Mouse (Mus musculus) hindbrain, embryonic 13.5 days (tissue): ENCODE data around the gene Lep. TPM values are rescaled to one million over a fixed set of nuclear protein-coding genes. Genes with fewer than 3 reads are reported as not detected.

ENCODE experiments used
- ATAC-seq: fragments of 200-750 bp; cut with Nextera tagmentation; 2 replicates; pipeline ENCODE4 v1.8.0; 2017; ENCODE audit warnings: moderate TSS enrichment; ENCODE audit not compliant: low FRiP score
- H3K27ac ChIP-seq: fragments of 300-500 bp; sonication (generic); 2 replicates; pipeline ENCODE4 v1.5.1; 2015; ENCODE audit warnings: inconsistent platforms, mild to moderate bottlenecking, moderate library complexity
- H3K27me3 ChIP-seq: fragments of 300-500 bp; sonication (generic); 2 replicates; pipeline ENCODE4 v1.6.1; 2015; ENCODE audit warnings: mild to moderate bottlenecking, inconsistent platforms
- H3K36me3 ChIP-seq: fragments of 300-500 bp; sonication (generic); 2 replicates; pipeline ENCODE4 v1.6.1; 2015; ENCODE audit warnings: mild to moderate bottlenecking, inconsistent platforms
- H3K4me1 ChIP-seq: fragments of 300-500 bp; sonication (generic); replicated peaks from 2 replicates; pipeline ENCODE4 v1.6.1; 2015; ENCODE audit warnings: inconsistent platforms
- H3K4me2 ChIP-seq: fragments of 300-500 bp; sonication (generic); 2 replicates; pipeline ENCODE4 v1.6.1; 2015; ENCODE audit warnings: inconsistent platforms, mild to moderate bottlenecking, moderate library complexity
- H3K4me3 ChIP-seq: fragments of 300-500 bp; sonication (generic); 2 replicates; pipeline ENCODE4 v1.5.1; 2015; ENCODE audit warnings: mild to moderate bottlenecking, inconsistent platforms
- H3K9ac ChIP-seq: fragments of 300-500 bp; sonication (generic); 2 replicates; pipeline ENCODE4 v1.6.1; 2015; ENCODE audit warnings: mild to moderate bottlenecking, inconsistent platforms
- H3K9me3 ChIP-seq: fragments of 300-500 bp; sonication (generic); 2 replicates; pipeline ENCODE4 v1.6.1; 2016; ENCODE audit warnings: inconsistent platforms
- WGBS: fragments of 180-500 bp; shearing (Covaris S2); methylation state at CpG from one replicate; pipeline ENCODE4 v1.1.7; 2015; 5-methylcytosine and 5-hydroxymethylcytosine counted together
- polyA plus RNA-seq: library from polyadenylated mRNA; unstranded; fragments of >200 nt; fragmentation: Nextera tagmentation; extraction: Ambion mirVana; gene quantifications from 2 replicates; pipeline ENCODE4 v1.2.1, GENCODE M21; 2015

Gene Lep
- polyA plus RNA-seq, 1 experiment from 2014 or later, result not detected

DNA sequence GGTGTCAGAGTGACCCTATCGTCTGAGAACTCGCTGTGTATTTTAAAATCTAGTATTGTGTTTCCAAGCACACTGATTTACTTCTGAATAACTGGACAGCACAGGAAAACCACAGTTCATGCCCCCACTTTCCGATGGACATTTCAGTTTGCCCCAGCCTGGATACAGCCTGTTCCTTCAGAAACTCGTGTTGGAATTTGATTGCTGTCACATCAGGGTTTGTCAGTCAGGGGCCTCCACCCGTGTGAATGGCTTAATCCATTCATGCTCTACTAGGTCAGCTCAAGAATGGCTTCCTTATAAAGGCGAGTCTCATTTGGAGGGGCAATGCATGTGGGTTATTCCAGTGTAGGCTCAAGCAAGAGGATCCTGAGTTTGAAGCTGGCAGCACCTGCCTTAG is 33.3 kb upstream of the Lep start:
- Histone ChIP-seq H3K4me2 (no peak overlapping the region), H3K27me3 (peaks cover 28% of the 10 kb centered on the region), H3K36me3 (no peaks in the 10 kb centered on the region), H3K9me3 (0 out of 2 replicates have a peak, but pooled peaks cover 3% of the 10 kb centered on the region), H3K4me1 (peaks cover 24% of the 10 kb centered on the region), H3K9ac (no peak overlapping the region), H3K4me3 (no peak overlapping the region), H3K27ac (no peak overlapping the region)
- ATAC-seq, result no peak
- WGBS, result 38% methylated on average over 6 of the region's 6 CpGs

DNA sequence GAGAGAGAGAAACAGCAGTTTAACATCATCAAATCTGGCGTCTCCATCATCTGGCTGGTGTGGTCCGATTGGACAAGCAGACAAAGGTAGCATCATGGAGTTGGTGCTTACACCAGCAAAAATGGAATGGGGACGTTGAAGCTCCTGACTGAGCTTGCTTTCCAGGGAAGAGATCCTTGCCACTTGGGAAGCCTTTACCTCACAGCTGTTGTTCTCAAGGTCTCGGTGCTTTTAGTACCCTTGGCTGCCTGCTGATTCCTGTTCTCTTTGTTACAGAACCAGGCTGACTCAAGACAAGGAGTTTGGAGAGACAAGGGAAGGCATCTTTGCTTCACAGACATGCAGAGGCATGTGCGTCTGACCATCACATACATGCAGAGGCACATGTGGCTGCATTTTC is 31.9 kb upstream of the Lep start:
- ATAC-seq, result no peak
- no peak overlapping the region for H3K4me3 ChIP-seq
- no peak overlapping the region for H3K27ac ChIP-seq
- 0 out of 2 replicates have a peak, but pooled peaks cover 3% of the 10 kb centered on the region for H3K9me3 ChIP-seq
- 63% methylated on average over 5 of the region's 5 CpGs for WGBS
- H3K9ac ChIP-seq, result no peak overlapping the region
- H3K4me1 ChIP-seq, result peaks cover 29% of the 10 kb centered on the region
- H3K27me3 ChIP-seq, result peaks cover 16% of the 10 kb centered on the region
- H3K4me2 ChIP-seq, result no peak overlapping the region
- no peaks in the 10 kb centered on the region for H3K36me3 ChIP-seq

DNA sequence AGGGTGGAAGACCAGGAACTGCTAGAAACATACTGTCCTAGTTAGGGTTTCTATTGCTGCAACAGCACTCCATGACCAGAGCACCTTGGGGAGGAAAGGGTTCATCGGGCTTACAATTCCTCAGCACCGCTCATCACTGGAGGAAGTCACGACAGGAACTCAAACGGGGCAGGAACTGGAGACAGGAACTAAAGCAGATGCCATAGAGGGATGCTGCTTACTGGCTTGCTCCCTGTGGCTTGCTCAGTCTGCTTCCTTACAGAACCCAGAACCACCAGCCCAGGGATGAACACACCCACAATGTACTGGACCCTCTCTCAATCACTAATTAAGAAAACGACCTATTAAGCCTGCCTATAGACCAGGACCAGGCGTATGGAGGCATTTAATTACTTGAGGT is 30.5 kb upstream of the Lep start:
- H3K36me3 ChIP-seq, result no peaks in the 10 kb centered on the region
- 0 out of 2 replicates have a peak, but pooled peaks cover 3% of the 10 kb centered on the region for H3K9me3 ChIP-seq
- no peak overlapping the region for H3K9ac ChIP-seq
- 84% methylated on average over 6 of the region's 6 CpGs for WGBS
- no peak overlapping the region for H3K4me2 ChIP-seq
- ATAC-seq, result no peak
- peaks cover 33% of the 10 kb centered on the region for H3K4me1 ChIP-seq
- H3K27ac ChIP-seq, result no peak overlapping the region
- H3K4me3 ChIP-seq, result no peak overlapping the region
- peaks cover 15% of the 10 kb centered on the region for H3K27me3 ChIP-seq

DNA sequence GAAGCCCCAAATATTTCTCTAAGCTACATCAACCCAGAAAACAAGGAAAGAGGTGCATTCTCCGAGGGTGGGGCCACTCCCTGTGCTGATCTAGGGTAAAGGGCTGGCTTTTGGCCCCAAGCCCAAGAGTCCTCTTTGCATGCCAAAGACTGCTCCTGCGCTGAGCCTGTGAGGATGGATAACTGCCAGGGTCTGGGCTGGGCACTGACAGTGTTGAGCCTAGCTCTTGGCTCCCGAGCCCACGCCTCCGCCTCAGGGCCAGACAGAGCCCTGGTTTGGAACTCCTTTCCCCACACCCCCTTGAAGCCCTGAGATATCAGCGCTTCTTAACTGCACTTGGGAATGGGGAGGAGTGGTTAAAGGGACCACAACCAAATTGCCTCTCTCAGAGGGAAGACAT is 28.8 kb upstream of the Lep start:
- no peaks in the 10 kb centered on the region for H3K36me3 ChIP-seq
- ATAC-seq, result peak; percentile 61; the same call in 1 of the 2 replicates
- no peak overlapping the region for H3K4me2 ChIP-seq
- no peaks in the 10 kb centered on the region for H3K27me3 ChIP-seq
- no peak overlapping the region for H3K27ac ChIP-seq
- no peak overlapping the region for H3K4me3 ChIP-seq
- H3K9ac ChIP-seq, result no peak overlapping the region
- 72% methylated on average over 6 of the region's 6 CpGs for WGBS
- 0 out of 2 replicates have a peak, but pooled peaks cover 3% of the 10 kb centered on the region for H3K9me3 ChIP-seq
- H3K4me1 ChIP-seq, result peaks cover 31% of the 10 kb centered on the region

DNA sequence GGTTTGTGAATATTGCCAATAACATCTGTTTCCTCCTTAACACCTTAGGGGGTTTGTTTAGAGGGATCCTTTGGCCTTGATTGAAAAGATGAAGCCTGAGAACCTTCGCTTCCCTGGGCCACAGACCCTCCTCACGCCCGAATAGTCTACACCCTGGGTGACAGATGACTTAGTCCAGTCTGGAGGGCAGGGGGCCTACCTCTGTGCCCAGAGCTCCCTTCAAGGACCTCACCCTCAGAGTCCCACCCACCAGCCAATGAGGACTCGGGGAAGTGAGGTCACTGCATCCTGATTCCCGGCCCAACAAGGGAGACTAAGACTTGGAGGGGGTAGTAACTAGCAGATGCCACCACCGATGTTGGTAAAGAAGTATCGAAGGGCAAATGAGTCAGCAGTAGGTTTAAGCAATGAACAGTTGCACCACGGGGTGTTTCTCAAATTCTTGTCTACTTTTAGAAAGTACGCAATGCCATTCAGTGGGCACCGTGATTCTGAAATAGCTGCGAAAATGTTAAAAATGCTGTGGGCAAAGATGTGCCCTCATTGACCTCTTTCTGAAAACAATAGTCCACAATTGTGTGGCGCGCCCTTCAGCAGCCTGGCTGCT is 28.2 kb upstream of the Lep start:
- H3K27ac ChIP-seq, result no peak overlapping the region
- H3K9ac ChIP-seq, result no peak overlapping the region
- H3K4me2 ChIP-seq, result no peak overlapping the region
- H3K27me3 ChIP-seq, result no peaks in the 10 kb centered on the region
- H3K9me3 ChIP-seq, result 0 out of 2 replicates have a peak, but pooled peaks cover 3% of the 10 kb centered on the region
- H3K4me3 ChIP-seq, result no peak overlapping the region
- 89% methylated on average over 13 of the region's 13 CpGs for whole genome bisulfite sequencing
- ATAC-seq, result no peak
- peaks cover 26% of the 10 kb centered on the region for H3K4me1 ChIP-seq
- H3K36me3 ChIP-seq, result no peaks in the 10 kb centered on the region

DNA sequence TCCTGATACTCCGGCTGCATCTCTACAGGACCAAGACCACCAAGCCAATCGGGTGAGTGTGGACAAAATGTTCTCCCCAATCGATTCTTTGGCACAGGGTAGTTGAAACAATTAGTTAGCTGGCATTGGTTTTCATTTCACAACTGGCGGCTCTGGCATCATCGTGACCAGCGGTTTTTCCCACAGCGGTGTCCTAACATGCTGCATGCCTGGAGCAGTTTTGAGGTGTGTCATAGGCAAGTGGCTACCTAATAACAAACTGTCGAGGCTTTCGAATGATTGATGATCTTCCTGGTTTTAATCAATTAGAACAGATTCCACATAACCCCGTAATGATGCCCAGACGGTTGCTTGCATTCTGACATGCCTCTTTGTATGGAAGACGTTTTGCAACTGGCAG is 27.6 kb upstream of the Lep start:
- Histone ChIP-seq H3K27me3 (no peaks in the 10 kb centered on the region), H3K36me3 (no peaks in the 10 kb centered on the region), H3K9me3 (0 out of 2 replicates have a peak, but pooled peaks cover 3% of the 10 kb centered on the region), H3K4me1 (peaks cover 23% of the 10 kb centered on the region), H3K4me3 (no peak overlapping the region), H3K9ac (no peak overlapping the region), H3K27ac (peak overlapping the region; percentile 53), H3K4me2 (no peak overlapping the region)
- ATAC-seq, result no peak
- WGBS, result 76% methylated on average over 12 of the region's 12 CpGs

GRCm38 (mm10) chr6:29033981-29034646 is 25.9 kb upstream of the Lep start:
- Histone ChIP-seq H3K9me3 (0 out of 2 replicates have a peak, but pooled peaks cover 3% of the 10 kb centered on the region), H3K4me3 (no peak overlapping the region), H3K27ac (peak overlapping the region; percentile 30; the same call in 1 of the 2 replicates), H3K4me1 (peaks cover 23% of the 10 kb centered on the region), H3K27me3 (no peaks in the 10 kb centered on the region), H3K4me2 (no peak overlapping the region), H3K9ac (no peak overlapping the region), H3K36me3 (no peaks in the 10 kb centered on the region)
- ATAC-seq, result no peak
- 59% methylated on average over 7 of the region's 7 CpGs for WGBS

DNA sequence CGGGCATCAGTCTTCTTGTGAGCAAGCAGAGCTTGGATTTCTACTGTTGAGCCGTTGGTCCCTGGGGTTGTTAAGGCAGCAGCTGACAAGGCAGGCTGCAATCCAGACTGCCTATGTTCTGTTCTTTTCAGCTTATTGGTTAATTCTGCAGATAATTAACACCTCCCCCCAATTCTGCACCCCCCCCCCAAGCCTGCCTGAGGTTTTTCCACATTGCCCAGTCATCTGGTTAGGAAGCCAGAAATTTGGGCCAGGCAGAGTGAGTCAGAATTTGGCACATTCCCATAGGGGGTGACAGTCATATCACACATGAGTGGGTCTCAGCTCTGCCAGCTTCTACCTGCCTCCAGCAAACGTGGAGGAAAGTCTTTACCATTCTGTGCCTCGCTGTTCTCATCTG is 23.3 kb upstream of the Lep start:
- Histone ChIP-seq H3K4me3 (no peak overlapping the region), H3K9me3 (no peaks in the 10 kb centered on the region), H3K9ac (no peak overlapping the region), H3K4me1 (peaks cover 17% of the 10 kb centered on the region), H3K4me2 (no peak overlapping the region), H3K27ac (no peak overlapping the region), H3K36me3 (no peaks in the 10 kb centered on the region), H3K27me3 (no peaks in the 10 kb centered on the region)
- ATAC-seq, result no peak
- 56% methylated on average over 4 of the region's 4 CpGs for WGBS

GRCm38 (mm10) chr6:29040266-29040665 is 19.8 kb upstream of the Lep start:
- no peak overlapping the region for H3K9ac ChIP-seq
- 92% methylated on average over 2 of the region's 2 CpGs for WGBS
- H3K4me3 ChIP-seq, result no peak overlapping the region
- ATAC-seq, result no peak
- no peak overlapping the region for H3K4me2 ChIP-seq
- H3K27me3 ChIP-seq, result no peaks in the 10 kb centered on the region
- H3K36me3 ChIP-seq, result no peaks in the 10 kb centered on the region
- H3K9me3 ChIP-seq, result no peaks in the 10 kb centered on the region
- H3K27ac ChIP-seq, result no peak overlapping the region
- no peaks in the 10 kb centered on the region for H3K4me1 ChIP-seq

- Histone ChIP-seq H3K27me3 (no peaks in the 10 kb centered on the region), H3K36me3 (no peaks in the 10 kb centered on the region), H3K4me2 (no peak overlapping the region), H3K4me3 (no peak overlapping the region), H3K27ac (no peak overlapping the region), H3K4me1 (peaks cover 4% of the 10 kb centered on the region; the same call in 1 of the 2 replicates), H3K9me3 (no peaks in the 10 kb centered on the region), H3K9ac (no peak overlapping the region)
- ATAC-seq, result no peak
Measured at GRCm38 (mm10) chr6:29044029-29044428, 16.0 kb upstream of the Lep start.

- WGBS, result 54% methylated on average over 5 of the region's 5 CpGs
- Histone ChIP-seq H3K9me3 (no peaks in the 10 kb centered on the region), H3K4me2 (no peak overlapping the region), H3K4me3 (no peak overlapping the region), H3K27me3 (no peaks in the 10 kb centered on the region), H3K27ac (no peak overlapping the region), H3K36me3 (no peaks in the 10 kb centered on the region), H3K4me1 (peaks cover 32% of the 10 kb centered on the region), H3K9ac (no peak overlapping the region)
- no peak for ATAC-seq
Measured at GRCm38 (mm10) chr6:29049926-29050325, 10.1 kb upstream of the Lep start.

GRCm38 (mm10) chr6:29052188-29052587 is 7.8 kb upstream of the Lep start:
- 52% methylated on average over 9 of the region's 9 CpGs for WGBS
- H3K4me2 ChIP-seq, result no peak overlapping the region
- H3K27ac ChIP-seq, result no peak overlapping the region
- H3K36me3 ChIP-seq, result no peaks in the 10 kb centered on the region
- no peak overlapping the region for H3K4me3 ChIP-seq
- peak; percentile 57; the same call in 1 of the 2 replicates for ATAC-seq
- no peak overlapping the region for H3K9ac ChIP-seq
- H3K4me1 ChIP-seq, result peaks cover 32% of the 10 kb centered on the region
- no peaks in the 10 kb centered on the region for H3K9me3 ChIP-seq
- no peaks in the 10 kb centered on the region for H3K27me3 ChIP-seq

DNA sequence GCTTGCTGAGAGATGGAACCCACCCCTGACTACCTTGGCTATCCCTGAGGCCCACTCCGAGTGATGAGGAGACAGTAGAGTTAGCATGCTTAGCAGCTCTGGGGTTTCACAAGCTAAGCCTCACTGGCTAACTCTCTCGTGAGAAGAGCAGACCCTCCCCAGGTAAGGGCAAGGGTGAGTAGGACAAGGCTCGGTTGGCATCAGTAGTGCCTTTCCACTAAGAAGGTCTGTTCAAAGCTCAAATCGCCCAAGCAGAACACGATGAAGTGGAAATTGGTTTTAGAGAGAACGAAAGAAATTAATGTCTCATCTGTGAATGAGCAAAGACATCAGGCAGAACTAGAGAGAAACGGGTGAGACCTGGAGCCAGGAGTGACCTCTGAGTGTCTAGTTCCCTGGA is 6.8 kb upstream of the Lep start:
- Histone ChIP-seq H3K4me1 (peaks cover 28% of the 10 kb centered on the region), H3K4me3 (no peak overlapping the region), H3K27ac (no peak overlapping the region), H3K27me3 (no peaks in the 10 kb centered on the region), H3K9ac (no peak overlapping the region), H3K9me3 (no peaks in the 10 kb centered on the region), H3K4me2 (no peak overlapping the region), H3K36me3 (no peaks in the 10 kb centered on the region)
- no peak for ATAC-seq
- WGBS, result 76% methylated on average over 7 of the region's 7 CpGs
